Mouse (Mus musculus) erythroblast, embryonic 14.5 days (primary cell): Measurements from ENCODE around the gene Tnc.

Experiments
- GATA1 ChIP-seq: IDR thresholded peaks from 2 replicates; pipeline ENCODE4 v1.6.1; 2012; ENCODE audit warnings: low read length, inconsistent platforms, mixed read lengths
- TAL1 ChIP-seq: IDR thresholded peaks from 3 replicates; pipeline ENCODE4 v1.6.1; 2012; ENCODE audit warnings: low read length, inconsistent platforms, mixed read lengths

DNA sequence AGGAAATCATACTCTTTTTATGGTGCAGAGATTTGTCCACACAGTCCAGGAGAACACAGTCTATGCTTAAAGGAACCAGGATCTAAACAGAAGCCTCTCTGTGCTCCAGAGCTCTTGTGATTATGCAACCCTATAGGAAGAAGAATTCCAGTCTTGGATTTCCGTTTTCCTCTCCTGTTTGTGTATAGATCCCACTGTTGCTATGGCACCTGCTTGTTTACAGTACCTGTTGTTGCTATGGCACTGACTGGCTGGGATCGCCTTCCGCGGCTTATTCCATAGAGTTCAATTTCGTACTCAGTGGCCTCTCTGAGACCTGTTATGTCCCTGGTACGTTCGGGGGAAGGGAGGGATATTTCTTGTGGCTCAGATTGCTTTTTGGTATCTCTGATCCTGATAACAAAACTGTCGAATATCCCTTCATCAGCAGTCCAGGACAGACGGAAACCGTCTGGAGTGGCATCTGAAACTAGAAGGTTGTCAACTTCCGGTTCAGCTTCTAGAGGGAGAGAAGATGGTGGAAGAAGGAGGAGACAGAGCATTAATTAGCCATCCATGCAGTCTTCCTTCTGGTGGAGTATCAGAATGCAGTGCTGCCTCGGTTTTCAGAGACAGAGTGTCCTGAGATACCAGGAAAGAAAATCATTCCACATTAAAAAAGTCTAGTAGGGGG, 64.3 kb downstream of the Tnc start:
- TF ChIP-seq GATA1 (no peak), TAL1 (no peak)
